ENCODE assay signal across 15 mouse cellular contexts in genomic region chr1:35457591-35457990, GRCm38 (mm10).
"Had no signal": no experiment of that assay in that cellular context is flagged by ENCODE, and none has a peak within 500 bp of the region (broad histone marks: within the 10 kb centered on the region; RNA-seq: fewer than 3 reads in every experiment).

No protein-coding gene starts in this region.

- H3K27me3 ChIP-seq: limb, embryonic 13.5 days; midbrain, embryonic 12.5 days had no signal

- H3K4me2 ChIP-seq: limb, embryonic 13.5 days; midbrain, embryonic 12.5 days had no signal

- H3K9me3 ChIP-seq: limb, embryonic 13.5 days; midbrain, embryonic 12.5 days had no signal

- H3K4me3 ChIP-seq: limb, embryonic 13.5 days; midbrain, embryonic 12.5 days had no signal

- ATAC-seq: lung, postnatal 0 days; midbrain, embryonic 16.5 days had no signal

- H3K9ac ChIP-seq: limb, embryonic 13.5 days; liver, embryonic 14.5 days; midbrain, embryonic 12.5 days had no signal

- DNase-seq: kidney, adult 11 months; kidney, adult 9 months; kidney, postnatal 36 days; left cerebral cortex, postnatal 4 days; lung, adult 2 months; lung, postnatal 4 days; right cerebral cortex, adult 18-20 months; thymus, postnatal 4 days had no signal

- H3K4me1 ChIP-seq: limb, embryonic 13.5 days; midbrain, embryonic 12.5 days had no signal

- H3K27ac ChIP-seq: kidney, postnatal 0 days; limb, embryonic 13.5 days; liver, embryonic 14.5 days; midbrain, embryonic 12.5 days; stomach, postnatal 0 days had no signal

- H3K36me3 ChIP-seq: limb, embryonic 13.5 days; midbrain, embryonic 12.5 days had no signal
